Mouse (Mus musculus) myocyte (in vitro differentiated cells): ENCODE results near the gene Gpr152.

Experiments used
- MAX ChIP-seq: IDR thresholded peaks from one replicate; pipeline ENCODE4 v1.6.1; 2011; ENCODE audit warnings: low read depth, mild to moderate bottlenecking, control low read depth
- POLR2A ChIP-seq: IDR thresholded peaks from one replicate; pipeline ENCODE4 v1.6.1; 2011; ENCODE audit warnings: low read depth, mild to moderate bottlenecking, control low read depth, moderate library complexity; ENCODE audit not compliant: insufficient read length
- SRF ChIP-seq: IDR thresholded peaks from one replicate; pipeline ENCODE4 v1.6.1; 2011; ENCODE audit warnings: low read depth; ENCODE audit not compliant: control insufficient read depth, insufficient read length
- TCF12 ChIP-seq: IDR thresholded peaks from one replicate; pipeline ENCODE4 v1.6.1; 2011; ENCODE audit warnings: mild to moderate bottlenecking, control low read depth; ENCODE audit not compliant: poor library complexity, insufficient read depth, severe bottlenecking
- USF1 ChIP-seq: IDR thresholded peaks from one replicate; pipeline ENCODE4 v1.6.1; 2011; ENCODE audit warnings: low read depth, mild to moderate bottlenecking, control low read depth, moderate library complexity

DNA sequence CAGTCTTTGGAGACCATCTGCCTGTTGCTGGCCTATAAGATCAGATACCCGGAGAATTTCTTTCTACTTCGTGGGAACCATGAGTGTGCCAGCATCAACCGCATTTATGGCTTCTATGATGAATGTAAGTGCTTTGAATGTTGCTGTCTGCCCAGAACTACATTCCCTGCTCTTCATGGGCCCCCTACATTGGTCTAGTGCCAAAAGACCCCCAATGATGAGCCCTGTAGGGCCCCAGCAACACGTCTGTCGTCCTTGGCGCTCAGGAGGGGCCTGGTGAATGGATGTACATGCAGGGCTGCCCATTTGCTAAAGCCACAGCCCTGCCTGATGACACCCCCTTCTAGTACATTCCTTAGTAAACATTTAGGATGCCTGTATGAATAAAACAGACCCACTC is 53.5 kb downstream of the Gpr152 start:
- TF ChIP-seq POLR2A = no peak
- no peak for TF ChIP-seq USF1
- TF ChIP-seq MAX = no peak
- TF ChIP-seq TCF12 = no peak
- no peak for TF ChIP-seq SRF
